In genomic region chr19:60341485-60341884, GRCm38 (mm10) we compare ENCODE assay signal across 8 mouse cellular contexts.
DNase-seq lines count a peak whose midpoint lies in the region; ATAC-seq and TF ChIP-seq lines count a peak whose summit lies in the region.

No protein-coding gene starts in this region.

- no peaks in the 10 kb centered on the region for H3K36me3 ChIP-seq in kidney, embryonic 15.5 days
- H3K36me3 ChIP-seq in midbrain, postnatal 0 days (ENCODE audit: insufficient read depth, low read length): no peaks in the 10 kb centered on the region

- H3K4me2 ChIP-seq in kidney, embryonic 15.5 days: no peak overlapping the region
- H3K4me2 ChIP-seq in midbrain, postnatal 0 days (ENCODE audit: low read depth, low read length, poor library complexity, severe bottlenecking): no peak overlapping the region

- peak; percentile 4 for DNase-seq in kidney, adult 11 months
- peak; percentile 48 for DNase-seq in Muller cell, postnatal 12 days (ENCODE audit: inconsistent ontology term)
- DNase-seq in cerebellum, postnatal 14 days: peak; percentile 66 to 77
- DNase-seq in layer of hippocampus, postnatal 36 days: peak; percentile 17 to 45
- DNase-seq in midbrain, postnatal 0 days (ENCODE audit: low spot score): peak; percentile 87
- DNase-seq in testis, postnatal 10 days (ENCODE audit: low spot score): peak; percentile 74

- no peak for ATAC-seq in kidney, embryonic 15.5 days (replicated peaks; ENCODE audit: low FRiP score)
- ATAC-seq in granulocyte monocyte progenitor cell, adult 5-6 weeks (replicated peaks; ENCODE audit: poor library complexity, severe bottlenecking): 0 out of 2 replicates have a peak, but pooled peaks have one; percentile 42
- ATAC-seq in midbrain, postnatal 0 days (ENCODE audit: low FRiP score): peak; percentile 65; the same call in 1 of the 2 replicates

- no peak overlapping the region for H3K27ac ChIP-seq in kidney, embryonic 15.5 days
- no peak overlapping the region for H3K27ac ChIP-seq in midbrain, postnatal 0 days (ENCODE audit: low read depth, low read length)

- 10% methylated on average over 3 of the region's 3 CpGs for WGBS in kidney, embryonic 15.5 days
- WGBS in midbrain, postnatal 0 days: 13% methylated on average over 3 of the region's 3 CpGs

- H3K9ac ChIP-seq in kidney, embryonic 15.5 days: no peak overlapping the region
- H3K9ac ChIP-seq in midbrain, postnatal 0 days (replicated peaks; ENCODE audit: low read length, poor library complexity, severe bottlenecking): no peak overlapping the region

- H3K4me3 ChIP-seq in kidney, embryonic 15.5 days (replicated peaks): no peak overlapping the region
- H3K4me3 ChIP-seq in midbrain, postnatal 0 days (ENCODE audit: low read depth, low read length): no peak overlapping the region

- no peaks in the 10 kb centered on the region for H3K9me3 ChIP-seq in kidney, embryonic 15.5 days (replicated peaks)
- no peaks in the 10 kb centered on the region for H3K9me3 ChIP-seq in midbrain, postnatal 0 days (ENCODE audit: low read length)

- H3K4me1 ChIP-seq in kidney, embryonic 15.5 days: no peaks in the 10 kb centered on the region
- H3K4me1 ChIP-seq in midbrain, postnatal 0 days (ENCODE audit: insufficient read depth, low read length): no peaks in the 10 kb centered on the region

- TF ChIP-seq CTCF in midbrain, postnatal 0 days (IDR thresholded peaks at IDR 0.05): peak; percentile 96

- H3K27me3 ChIP-seq in kidney, embryonic 15.5 days: peaks cover 4% of the 10 kb centered on the region; the same call in 1 of the 2 replicates
- H3K27me3 ChIP-seq in midbrain, postnatal 0 days (ENCODE audit: insufficient read depth, low read length): no peaks in the 10 kb centered on the region

Comparison
In these comparisons a context has a peak if more than half of its experiments do, and no peak if none do; other contexts are left out.
1. DNase-seq: peak in every context shown above with its lines; median percentile 87 in midbrain, postnatal 0 days; 74 in testis, postnatal 10 days; 72 in cerebellum, postnatal 14 days; 48 in Muller cell, postnatal 12 days; 31 in layer of hippocampus, postnatal 36 days; 4 in kidney, adult 11 months.